Mouse (Mus musculus): ENCODE results near the gene Olfr115. TPM values are rescaled to one million over a fixed set of nuclear protein-coding genes. Genes with fewer than 3 reads are reported as not detected.

Olfr115 gene
- not detected in 4 replicates for total RNA-seq (2023)

GRCm38 (mm10) chr17:37627009-37627408, at the start of gene Olfr115, which contains the start of gene Olfr116:
Olfr115 (minus strand) TSS chr17:37627109.
Olfr116 (minus strand) TSS chr17:37627199.

DNA sequence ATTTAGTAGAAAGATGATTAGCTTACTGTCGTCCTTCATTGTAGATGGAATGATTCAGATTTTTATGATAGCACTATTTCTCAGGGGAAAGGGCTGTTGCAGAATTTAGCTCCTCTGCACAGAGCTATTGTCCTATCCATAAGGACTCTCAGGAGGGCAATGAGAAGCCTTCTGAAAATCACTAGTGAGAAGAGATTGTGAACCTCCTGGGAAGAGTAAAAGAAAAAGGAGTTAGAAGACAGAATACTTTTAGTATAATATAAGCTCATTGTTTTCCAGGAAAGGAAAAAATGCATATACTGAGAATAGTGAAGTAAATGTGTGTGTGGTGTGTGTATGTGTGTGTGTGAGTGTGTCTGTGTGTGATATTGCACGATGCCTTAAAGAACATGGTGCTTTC, 39.8 kb upstream of the Olfr115 start, which contains the start of gene Olfr118:
Olfr118 (plus strand) TSS at position 301 of the 400 bp plus-strand sequence.

GRCm38 (mm10) chr17:37663682-37664081, 36.8 kb upstream of the Olfr115 start, which contains the start of gene Olfr117:
Olfr117 (minus strand) TSS chr17:37663782.

DNA sequence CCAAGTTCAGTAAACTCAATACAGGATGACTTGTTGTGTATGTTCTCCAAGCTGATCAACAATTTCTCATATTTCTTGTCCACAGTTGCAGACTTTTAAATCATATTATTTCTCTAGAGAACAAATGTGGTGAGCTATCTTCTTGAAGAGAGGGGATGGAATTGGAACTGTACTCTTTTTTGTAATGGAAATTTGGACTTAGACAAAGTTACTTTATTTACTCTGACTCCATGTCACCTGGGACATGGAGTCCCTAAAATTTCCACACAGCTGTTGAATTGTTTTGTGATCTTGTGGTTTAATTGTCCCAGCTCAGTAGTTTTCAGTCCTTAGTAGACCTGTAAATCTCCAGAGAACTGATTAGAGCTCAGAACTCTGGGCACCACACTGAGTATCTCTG, 34.3 kb downstream of the Olfr115 start, which contains the start of gene Olfr114:
Olfr114 (minus strand) TSS at position 101 of the 400 bp plus-strand sequence.

DNA sequence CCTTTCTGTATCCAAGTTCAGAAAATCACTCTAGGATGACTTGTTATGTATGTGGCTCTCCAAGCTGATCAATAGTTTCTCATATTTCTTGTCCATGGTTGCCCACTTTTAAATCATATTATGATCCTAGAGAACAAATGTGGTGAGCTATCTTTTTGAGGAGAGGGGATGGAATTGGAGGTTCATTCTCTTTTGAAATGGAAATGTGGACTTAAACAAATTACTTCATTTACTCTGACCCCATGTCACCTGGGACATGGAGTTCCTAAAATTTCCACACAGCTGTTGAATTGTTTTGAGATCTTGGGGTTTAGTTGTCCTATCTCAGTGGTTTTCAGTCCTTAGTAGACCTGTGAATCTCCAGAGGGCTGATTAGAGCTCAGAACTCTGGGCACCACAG, 49.3 kb downstream of the Olfr115 start, which contains the start of gene Olfr113:
Olfr113 (minus strand) TSS at position 101 of the 400 bp plus-strand sequence.

GRCm38 (mm10) chr17:37569351-37569750, 57.6 kb downstream of the Olfr115 start, which contains the start of gene Olfr112:
Olfr112 (minus strand) TSS chr17:37569451.

Other genes with a start within 250 kb of the Olfr115 start
- not detected in 4 replicates for gene Olfr105-ps, start 248.1 kb downstream of the Olfr115 start, total RNA-seq (2023)
- not detected in 4 replicates for gene Olfr106-ps, start 236.7 kb downstream of the Olfr115 start, total RNA-seq (2023)
- gene Olfr107, start 227.9 kb downstream of the Olfr115 start, total RNA-seq (2023): 0.15 TPM in 1 of 4 replicates, not detected in the others
- not detected in 4 replicates for gene Olfr108, start 181.6 kb downstream of the Olfr115 start, total RNA-seq (2023)
- not detected in 4 replicates for gene Olfr109, start 168.2 kb downstream of the Olfr115 start, total RNA-seq (2023)
- not detected in 4 replicates for gene H2-M2, start 143.6 kb downstream of the Olfr115 start, total RNA-seq (2023)
- gene Olfr110, start 134.6 kb downstream of the Olfr115 start, total RNA-seq (2023): not detected in 4 replicates
- gene Olfr111, start 119.1 kb downstream of the Olfr115 start, total RNA-seq (2023): not detected in 4 replicates
- not detected in 4 replicates for gene Olfr112, start 57.7 kb downstream of the Olfr115 start, total RNA-seq (2023)
- not detected in 4 replicates for gene Olfr113, start 49.4 kb downstream of the Olfr115 start, total RNA-seq (2023)
- gene Olfr114, start 34.4 kb downstream of the Olfr115 start, total RNA-seq (2023): not detected in 4 replicates
- not detected in 4 replicates for gene Olfr116, start 90 bp upstream of the Olfr115 start, total RNA-seq (2023)
- not detected in 4 replicates for gene Olfr117, start 36.7 kb upstream of the Olfr115 start, total RNA-seq (2023)
- not detected in 4 replicates for gene Olfr118, start 39.9 kb upstream of the Olfr115 start, total RNA-seq (2023)
- gene Olfr119, start 69.5 kb upstream of the Olfr115 start, total RNA-seq (2023): not detected in 4 replicates
- gene Olfr120, start 94.7 kb upstream of the Olfr115 start, total RNA-seq (2023): not detected in 4 replicates
- not detected in 4 replicates for gene Olfr121, start 121.7 kb upstream of the Olfr115 start, total RNA-seq (2023)
- gene Olfr122, start 141.5 kb upstream of the Olfr115 start, total RNA-seq (2023): not detected in 4 replicates
- not detected in 4 replicates for gene Olfr123, start 166.4 kb upstream of the Olfr115 start, total RNA-seq (2023)
- not detected in 4 replicates for gene Olfr124, start 172.8 kb upstream of the Olfr115 start, total RNA-seq (2023)
- gene Olfr125, start 205.8 kb upstream of the Olfr115 start, total RNA-seq (2023): not detected in 4 replicates
- gene Olfr126, start 220.4 kb upstream of the Olfr115 start, total RNA-seq (2023): not detected in 4 replicates